Mouse (Mus musculus) right cerebral cortex, postnatal 4 days (tissue): ENCODE results near the gene Gjc2.

ENCODE experiments used
- DNase-seq: peaks from one replicate; pipeline ENCODE4 v3.0.0-alpha.2; 2022

Gene Gjc2

GRCm38 (mm10) chr11:59208153-59208831 is 25.3 kb upstream of the Gjc2 start, which contains the start of gene 2310033P09Rik:
Gene 2310033P09Rik, plus strand, starts transcription at chr11:59208321.
- peak; percentile 94 for DNase-seq

DNA sequence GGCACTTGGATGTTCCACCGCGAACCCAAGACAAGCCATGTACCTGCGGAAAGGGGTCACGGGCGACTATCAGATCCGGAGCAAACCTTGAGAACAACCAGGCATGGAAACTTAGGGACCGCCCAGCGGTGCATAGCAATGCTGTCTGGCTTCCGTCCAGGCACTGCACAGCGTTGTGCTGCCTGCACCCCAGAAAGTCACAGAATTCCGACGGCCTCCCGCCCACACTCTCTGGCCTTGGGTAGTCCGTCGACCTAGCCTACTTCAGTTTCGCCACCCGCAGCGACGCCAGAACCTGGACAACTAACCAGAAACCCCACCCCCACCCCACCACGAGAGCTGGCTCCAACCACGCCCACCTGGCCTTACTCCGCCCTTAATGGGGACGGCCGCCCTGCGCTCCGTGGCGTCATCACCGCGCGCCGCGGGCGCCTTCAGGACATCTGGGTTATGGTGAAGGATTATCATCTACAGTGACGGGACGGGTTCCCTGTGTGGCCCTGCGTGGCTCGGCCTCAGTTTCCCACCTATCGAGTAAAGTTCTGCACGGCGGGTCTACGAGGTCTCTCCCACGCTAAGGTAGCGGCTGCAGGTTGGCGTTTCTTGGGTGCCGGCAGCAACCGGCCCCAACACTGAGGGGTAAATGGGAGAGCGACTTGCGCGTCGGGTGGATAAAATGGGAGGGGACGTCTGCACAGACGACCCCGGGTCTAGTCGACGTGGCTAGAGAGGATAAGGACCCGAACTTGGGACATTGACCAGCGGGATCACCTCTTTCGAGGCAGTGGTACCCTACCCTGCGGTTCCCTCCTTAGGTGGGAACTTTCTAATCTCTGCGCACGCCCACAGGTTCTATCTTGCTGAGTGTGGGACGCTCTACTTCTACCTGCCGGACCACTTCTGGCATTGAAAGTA is 19.3 kb upstream of the Gjc2 start, which contains the start of gene Mrpl55:
TSS of gene Mrpl55 (plus strand) at position 406 of the 915 bp plus-strand sequence.
- DNase-seq: peak; percentile 95

DNA sequence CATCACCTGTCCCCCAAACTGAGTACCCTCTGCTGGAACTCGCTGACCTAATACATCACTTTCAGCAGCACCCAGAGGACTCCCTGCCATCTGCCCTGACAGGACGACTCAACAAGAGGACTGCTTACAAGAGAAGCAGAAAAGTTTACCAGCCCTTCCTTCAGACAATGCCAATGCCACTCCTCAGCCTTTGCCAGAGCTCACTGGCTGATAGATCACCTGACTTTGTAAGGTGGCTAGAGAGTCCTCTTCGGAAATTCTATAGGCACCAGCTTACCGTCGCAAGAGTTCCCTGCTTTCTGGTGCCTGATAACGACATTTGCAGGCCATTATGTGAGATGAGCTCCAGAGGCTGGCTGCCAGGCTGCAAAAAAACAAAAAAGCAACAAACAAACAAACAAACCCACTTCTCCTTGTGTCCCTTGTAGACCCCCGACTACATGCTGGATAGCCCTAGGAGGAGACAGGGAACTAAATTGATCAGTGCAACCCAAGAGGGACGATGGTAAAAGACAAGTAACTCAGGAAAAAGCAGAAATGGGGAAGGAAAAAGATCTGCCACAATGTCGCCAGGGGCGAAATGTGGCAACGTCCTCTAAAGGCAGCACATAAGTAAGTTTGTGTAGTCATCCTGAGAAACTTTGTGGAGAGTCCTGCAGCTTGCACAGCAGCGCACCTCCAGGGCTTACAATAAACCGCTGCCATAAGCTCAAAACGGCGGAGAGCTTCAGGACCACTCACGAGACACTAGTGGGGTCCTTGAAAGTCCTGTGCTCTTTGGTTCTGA is 18.4 kb upstream of the Gjc2 start:
- no peak for DNase-seq

DNA sequence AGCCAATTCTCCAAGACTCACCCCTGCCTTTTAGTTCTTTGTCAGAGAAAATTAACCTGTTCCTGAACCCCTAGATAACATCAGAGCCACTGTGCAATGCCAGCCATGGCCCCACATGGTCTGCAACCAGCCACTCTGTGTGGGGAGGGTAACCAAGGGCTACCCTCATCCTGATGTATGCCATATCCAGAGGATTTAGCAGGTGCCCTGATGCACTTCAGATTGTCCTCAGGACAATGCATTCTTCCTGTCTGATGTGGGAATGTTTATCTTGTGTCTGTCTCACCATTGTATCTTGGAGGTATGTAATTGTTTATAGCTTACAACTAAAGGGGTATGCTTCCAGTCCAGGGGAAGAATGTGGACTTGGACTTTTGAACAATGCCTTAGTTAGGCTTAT is 13.2 kb upstream of the Gjc2 start:
- DNase-seq: no peak

GRCm38 (mm10) chr11:59192059-59192386 is 9.0 kb upstream of the Gjc2 start, which contains the start of gene Guk1:
Gene Guk1, minus strand, starts transcription at chr11:59192212.
- DNase-seq: peak; percentile 15

- DNase-seq: peak; percentile 85
Observed at GRCm38 (mm10) chr11:59191231-59192058, 8.4 kb upstream of the Gjc2 start.

GRCm38 (mm10) chr11:59187706-59188105 is 4.7 kb upstream of the Gjc2 start:
- DNase-seq: no peak

DNA sequence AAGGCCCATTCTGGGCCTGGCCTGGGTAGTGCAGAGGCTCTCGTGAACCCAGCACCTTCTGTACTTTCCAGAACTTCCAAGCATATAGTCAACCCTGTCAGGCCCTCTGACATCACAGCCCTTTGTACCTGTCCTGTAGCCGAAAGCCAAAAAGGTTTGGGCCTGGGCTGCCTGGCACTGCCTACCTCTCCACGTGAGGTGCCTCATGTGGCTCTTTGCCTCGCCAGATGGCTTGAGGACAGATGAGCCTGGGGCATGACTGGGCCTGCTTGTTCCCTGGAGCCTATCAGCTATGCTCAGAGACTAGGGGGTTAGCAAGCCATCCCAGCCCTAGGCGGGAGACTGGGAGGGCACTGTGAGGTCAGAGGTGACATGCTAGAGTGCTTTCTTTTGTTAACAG is 2.5 kb upstream of the Gjc2 start:
- DNase-seq: no peak

DNA sequence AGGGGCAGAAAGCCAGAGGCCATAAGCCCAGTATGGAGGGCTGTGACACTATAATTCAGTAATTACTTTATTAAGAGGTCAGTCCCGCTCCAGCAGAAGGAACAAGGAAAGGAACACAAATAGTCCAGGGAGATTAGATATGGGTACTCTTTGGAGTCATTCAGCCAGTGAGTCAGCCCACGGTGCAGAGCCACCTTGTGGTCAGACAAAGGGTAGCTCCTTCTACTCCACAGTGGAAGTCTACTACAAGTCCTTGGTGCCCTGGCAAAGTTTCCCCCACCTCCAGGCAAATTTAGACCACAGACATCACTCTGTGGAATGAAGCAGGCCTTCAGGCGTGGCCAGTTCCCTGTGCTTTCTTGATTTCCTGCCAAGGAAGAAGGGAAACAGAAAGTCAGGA is 808 bp upstream of the Gjc2 start:
- DNase-seq: peak; percentile 42

GRCm38 (mm10) chr11:59176921-59177320 is 6.1 kb downstream of the Gjc2 start:
- no peak for DNase-seq

- no peak for DNase-seq
Observed at GRCm38 (mm10) chr11:59176475-59176874, 6.5 kb downstream of the Gjc2 start.

DNA sequence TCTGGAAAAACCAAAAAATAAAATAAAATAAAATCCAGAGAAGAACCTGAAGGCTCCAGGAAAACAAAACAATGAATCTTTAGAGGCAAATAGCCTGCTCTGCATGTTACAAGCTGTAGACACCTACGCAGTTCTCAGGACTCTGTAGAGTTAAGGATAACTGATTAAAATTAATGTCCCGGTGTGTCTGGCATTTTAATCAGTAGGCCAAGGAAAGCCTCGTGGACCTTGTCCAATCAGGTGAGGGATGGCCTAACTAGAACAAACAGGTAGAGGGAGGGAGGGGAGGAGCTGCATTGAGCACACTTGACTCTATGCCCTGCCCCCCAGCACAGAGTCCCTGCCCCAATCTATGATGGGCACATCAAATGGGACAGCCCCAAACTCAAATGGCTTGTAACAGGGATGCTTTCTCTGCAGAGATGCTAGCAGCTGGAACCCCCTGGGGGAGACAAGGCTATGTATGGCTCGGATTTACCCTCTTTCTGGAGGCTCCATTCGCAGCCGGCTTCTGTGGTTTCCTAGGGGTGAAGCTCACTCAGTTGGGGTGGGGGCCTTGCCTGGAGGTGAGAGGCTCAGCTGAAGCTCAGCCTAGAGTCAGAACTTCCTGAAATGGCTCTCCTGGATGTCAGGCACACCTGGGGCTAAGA is 8.7 kb downstream of the Gjc2 start:
- DNase-seq: no peak

GRCm38 (mm10) chr11:59170549-59170948 is 12.5 kb downstream of the Gjc2 start:
- DNase-seq: no peak

- DNase-seq: no peak
Observed at GRCm38 (mm10) chr11:59169807-59170206, 13.2 kb downstream of the Gjc2 start.

DNA sequence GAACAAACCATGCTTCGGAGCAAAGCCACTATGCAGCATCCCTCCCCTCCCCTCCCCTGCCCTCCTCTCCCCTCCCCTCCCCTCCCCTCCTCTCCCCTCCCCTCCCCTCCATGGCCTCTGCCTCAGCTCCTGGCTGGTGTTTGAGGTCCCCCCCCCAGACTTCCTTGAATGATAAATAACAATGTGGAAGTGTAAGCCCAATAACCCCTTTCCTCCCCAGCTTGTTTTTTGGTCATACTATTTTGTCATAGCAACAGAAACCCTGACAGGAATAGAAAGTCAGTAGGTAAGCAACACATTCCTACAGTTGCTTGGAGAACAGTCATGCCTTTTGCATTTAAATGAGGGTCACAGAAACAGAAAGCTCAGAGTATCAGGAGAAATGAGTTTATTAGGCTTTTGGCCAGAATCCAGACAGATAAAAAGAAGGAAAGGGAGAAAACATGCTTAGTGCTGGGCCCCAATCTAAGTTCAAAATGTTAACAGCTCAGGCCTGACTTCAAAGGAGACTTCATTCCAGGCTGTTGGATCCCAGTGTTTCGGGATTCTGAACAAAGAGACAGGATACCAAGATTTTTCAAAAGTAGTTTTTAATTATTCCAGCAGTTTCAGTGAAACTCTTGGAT is 17.3 kb downstream of the Gjc2 start:
- DNase-seq: no peak

GRCm38 (mm10) chr11:59164384-59164783 is 18.6 kb downstream of the Gjc2 start:
- no peak for DNase-seq

DNA sequence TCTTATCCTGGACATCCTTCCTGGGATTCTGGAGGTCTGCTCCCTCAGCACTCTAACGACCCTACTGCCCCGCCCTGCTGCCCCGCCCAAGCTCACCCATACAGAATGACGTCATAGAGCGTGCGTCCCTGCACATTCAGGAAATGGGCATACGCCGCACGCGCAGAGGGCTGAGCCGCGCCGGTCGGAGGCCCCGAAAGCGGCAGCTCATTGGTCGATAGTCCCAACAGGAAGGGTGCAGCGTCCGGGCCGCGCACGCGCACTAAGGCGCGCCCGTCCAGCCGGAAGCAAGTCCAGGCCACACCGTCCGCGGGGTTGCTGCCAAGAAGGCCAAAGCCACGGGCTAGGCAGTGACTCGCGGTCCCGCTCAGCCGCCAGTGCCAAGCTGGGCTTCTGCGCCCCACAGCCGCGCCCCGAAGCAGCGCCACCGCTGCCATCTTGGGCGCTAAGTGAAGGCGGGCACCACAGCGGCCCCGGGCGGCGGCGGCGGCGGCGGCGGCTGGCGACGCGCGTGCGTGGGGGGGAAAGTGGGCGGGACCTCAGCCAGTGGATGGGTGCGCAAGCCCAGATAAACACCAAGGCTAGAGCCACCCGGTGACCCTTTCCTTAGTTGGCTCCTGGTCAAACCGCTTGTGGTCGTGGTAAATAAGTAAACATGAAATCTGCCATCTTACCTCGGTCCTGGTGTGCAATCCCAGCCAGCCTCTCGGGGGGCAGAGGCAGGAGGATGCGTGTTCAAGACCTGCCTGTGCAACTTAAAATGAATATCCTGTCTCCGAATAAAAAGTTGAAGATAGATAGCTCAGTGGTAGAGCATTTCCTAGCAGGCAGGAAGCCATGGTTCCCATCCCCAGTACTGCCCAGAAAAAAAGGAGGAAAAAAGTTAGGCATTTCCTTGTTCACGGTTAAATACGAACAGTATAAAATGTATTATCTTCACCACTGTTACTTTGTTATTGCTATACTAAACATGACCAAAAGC is 19.5 kb downstream of the Gjc2 start, which contains the start of gene Iba57:
TSS of gene Iba57 (minus strand) at position 485 of the 982 bp plus-strand sequence.
- peak; percentile 95 for DNase-seq

GRCm38 (mm10) chr11:59162443-59163254 is 20.4 kb downstream of the Gjc2 start:
- peak; percentile 24 for DNase-seq

DNA sequence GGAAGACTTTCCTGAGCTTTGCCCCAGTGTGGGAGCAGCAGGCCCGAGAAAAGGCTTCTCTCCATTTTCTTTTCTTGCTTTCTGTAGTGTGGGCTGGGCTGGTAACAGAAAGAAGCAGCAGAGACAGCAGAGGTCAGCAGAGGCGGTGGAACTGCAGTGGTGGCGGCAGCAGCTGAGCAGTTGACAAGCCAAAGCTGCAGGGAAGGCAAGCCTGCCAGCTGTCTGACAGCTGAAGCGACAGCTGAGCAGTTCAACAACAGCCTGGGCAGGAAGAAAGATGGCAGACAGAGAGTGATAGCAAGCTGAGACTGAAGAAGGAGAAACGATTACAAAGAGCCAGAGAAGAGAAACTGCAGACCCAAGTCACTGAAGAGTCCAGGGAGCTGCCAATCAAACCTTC is 21.6 kb downstream of the Gjc2 start:
- no peak for DNase-seq
